ENCODE assay signal across 20 mouse cellular contexts in genomic region chr7:141687330-141687729, GRCm38 (mm10). TPM values are rescaled to one million over a fixed set of nuclear protein-coding genes. Genes with fewer than 3 reads are reported as not detected.
DNase-seq lines count a peak whose midpoint lies in the region; ATAC-seq and TF ChIP-seq lines count a peak whose summit lies in the region.
"Had no signal": no experiment of that assay in that cellular context is flagged by ENCODE, and none has a peak within 500 bp of the region (broad histone marks: within the 10 kb centered on the region; RNA-seq: fewer than 3 reads in every experiment).

No protein-coding gene starts in this region.

- no peak overlapping the region for H3K4me2 ChIP-seq in heart, embryonic 12.5 days
- H3K4me2 ChIP-seq: forebrain, embryonic 13.5 days; hindbrain, embryonic 12.5 days had no signal

- no peak for TF ChIP-seq POLR2A in kidney, adult 2 months (IDR thresholded peaks at IDR 0.05; ENCODE audit: low read depth, low read length)

- DNase-seq in frontal cortex, postnatal 14 days (ENCODE audit: low spot score in 2 of 2): no peak
- peak; percentile 3 for DNase-seq in kidney, postnatal 10 days
- no peak for DNase-seq in kidney, adult 2 months
- peak; percentile 5 for DNase-seq in NIH3T3 (ENCODE audit: low read depth)
- DNase-seq in mesoderm, embryonic 11.5 days (ENCODE audit: low read depth, low spot score): peak; percentile 12
- DNase-seq: adrenal gland, postnatal 10 days; cerebellum, adult 11-12 months; cerebellum, adult 9-10 months; forebrain, postnatal 0 days; gastrocnemius, postnatal 36 days; heart, adult 11 months; heart, postnatal 10 days; heart, postnatal 4 days had no signal

- 41% methylated on average over 10 of the region's 10 CpGs for WGBS in kidney, adult 2 months
- WGBS in heart, embryonic 12.5 days: 62% methylated on average over 10 of the region's 10 CpGs

- no peaks in the 10 kb centered on the region for H3K36me3 ChIP-seq in kidney, adult 2 months (ENCODE audit: control insufficient read depth, insufficient read depth, low read length)
- H3K36me3 ChIP-seq in heart, embryonic 12.5 days: no peaks in the 10 kb centered on the region
- H3K36me3 ChIP-seq: hindbrain, embryonic 12.5 days had no signal

- no peak for TF ChIP-seq CTCF in kidney, adult 2 months (conservative IDR thresholded peaks at IDR 0.05; ENCODE audit: insufficient read depth, insufficient read length, low read depth, low read length)

- ATAC-seq in frontal cortex, adult (ENCODE audit: low TSS enrichment): peak; percentile 73; the same call in 1 of the 2 replicates
- ATAC-seq in heart, embryonic 12.5 days (ENCODE audit: insufficient number of reproducible peaks, low FRiP score): no peak
- ATAC-seq: forebrain, embryonic 13.5 days; forebrain, postnatal 0 days; hindbrain, embryonic 16.5 days; Patski had no signal

- H3K9me3 ChIP-seq in heart, embryonic 12.5 days (replicated peaks): no peaks in the 10 kb centered on the region
- H3K9me3 ChIP-seq: forebrain, embryonic 13.5 days; hindbrain, embryonic 12.5 days had no signal

- H3K4me1 ChIP-seq in kidney, adult 2 months (ENCODE audit: control insufficient read depth, insufficient read depth, low read length): no peaks in the 10 kb centered on the region
- H3K4me1 ChIP-seq in heart, embryonic 12.5 days (replicated peaks): no peaks in the 10 kb centered on the region
- H3K4me1 ChIP-seq: forebrain, embryonic 13.5 days; hindbrain, embryonic 12.5 days had no signal

- no peak overlapping the region for H3K27ac ChIP-seq in kidney, adult 2 months (ENCODE audit: insufficient read depth, low read depth, low read length)
- no peak overlapping the region for H3K27ac ChIP-seq in heart, embryonic 12.5 days (ENCODE audit: poor library complexity, severe bottlenecking)
- H3K27ac ChIP-seq: forebrain, embryonic 13.5 days; hindbrain, embryonic 12.5 days had no signal

- H3K4me3 ChIP-seq in kidney, adult 2 months (ENCODE audit: insufficient read depth, low read depth, low read length): no peak overlapping the region
- no peak overlapping the region for H3K4me3 ChIP-seq in heart, embryonic 12.5 days
- H3K4me3 ChIP-seq: forebrain, embryonic 13.5 days; hindbrain, embryonic 12.5 days had no signal

- no peak overlapping the region for H3K9ac ChIP-seq in heart, embryonic 12.5 days
- H3K9ac ChIP-seq: forebrain, embryonic 13.5 days; forebrain, postnatal 0 days; hindbrain, embryonic 12.5 days had no signal

- H3K27me3 ChIP-seq in kidney, adult 2 months (replicated peaks; ENCODE audit: control insufficient read depth, insufficient read depth, low read length): no peaks in the 10 kb centered on the region
- H3K27me3 ChIP-seq in heart, embryonic 12.5 days (replicated peaks): peaks cover 28% of the 10 kb centered on the region
- H3K27me3 ChIP-seq: forebrain, embryonic 13.5 days; hindbrain, embryonic 12.5 days had no signal

RNA-seq across cellular contexts. Expression of gene Muc2, which starts 2.8 kb away (rescaled TPM):
- 0.24 and 0.39 TPM in 2 replicates for polyA plus RNA-seq in kidney, adult 2 months (2012; rRNA removed)
- polyA plus RNA-seq in heart, embryonic 12.5 days (2016; fragmentation: Nextera tagmentation; extraction: Ambion mirVana): 0.31 and 0.51 TPM in 2 replicates

RNA-seq across cellular contexts. Expression of gene Muc6, which starts 32.2 kb away (rescaled TPM):
- 0.01 and 0.02 TPM in 2 replicates for polyA plus RNA-seq in kidney, adult 2 months (2012; rRNA removed)
- polyA plus RNA-seq in heart, embryonic 12.5 days (2016; fragmentation: Nextera tagmentation; extraction: Ambion mirVana): 0.06 and 0.11 TPM in 2 replicates
- polyA plus RNA-seq: cortical plate, adult 2 months had no signal

Comparison
In these comparisons a context has a peak if more than half of its experiments do, and no peak if none do; other contexts are left out.
1. DNase-seq: peak in kidney, postnatal 10 days (single experiment), NIH3T3 (single experiment) and mesoderm, embryonic 11.5 days (single experiment); none in frontal cortex, postnatal 14 days (0 of 2) and kidney, adult 2 months (single experiment).